Mouse (Mus musculus): Measurements from ENCODE around the gene Per2.

DNA sequence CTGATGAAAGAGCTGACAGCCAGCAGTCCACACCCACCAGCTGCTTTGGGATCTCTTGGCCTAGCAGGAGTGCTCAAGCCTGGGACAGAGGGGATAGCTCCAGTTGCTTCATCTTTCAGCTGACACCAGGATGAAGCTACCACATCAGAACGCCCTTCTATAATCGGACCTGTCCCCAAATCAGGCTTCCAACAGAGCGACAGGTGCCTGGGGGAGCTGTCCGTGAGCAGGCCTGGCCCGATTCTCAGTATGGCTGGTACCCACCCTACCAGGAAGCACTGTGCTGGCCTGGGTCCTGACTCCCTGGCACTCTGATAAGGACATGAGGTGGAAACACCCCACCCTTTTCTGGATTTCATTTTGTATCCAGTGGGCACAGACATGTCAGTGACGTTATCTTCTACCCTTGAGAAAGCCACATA is 85.7 kb downstream of the Per2 start:
- TF ChIP-seq CTCF (conservative IDR thresholded peaks at IDR 0.05; ENCODE audit: insufficient read depth, insufficient read length, low read depth, low read length) (no peak), POLR2A (IDR thresholded peaks at IDR 0.05; ENCODE audit: low read depth, low read length) (no peak)
